Mouse (Mus musculus) pancreas, adult 10 weeks (tissue): ENCODE data around the gene Dph3. TPM values are rescaled to one million over a fixed set of nuclear protein-coding genes. Genes with fewer than 3 reads are reported as not detected.

Source experiments
- polyA plus RNA-seq: library from polyadenylated mRNA; stranded (reverse); fragments of 350-450 nt; fragmentation: Illumina TruSeq; extraction: RNeasy Lipid Tissue Mini Kit (QIAGEN cat#74804); gene quantifications from one replicate; pipeline ENCODE4 v1.2.3, GENCODE M21; 2015; ENCODE audit warnings: low read depth, low replicate concordance; ENCODE audit not compliant: insufficient read depth

Gene Dph3
- polyA plus RNA-seq: 23.4 TPM

DNA sequence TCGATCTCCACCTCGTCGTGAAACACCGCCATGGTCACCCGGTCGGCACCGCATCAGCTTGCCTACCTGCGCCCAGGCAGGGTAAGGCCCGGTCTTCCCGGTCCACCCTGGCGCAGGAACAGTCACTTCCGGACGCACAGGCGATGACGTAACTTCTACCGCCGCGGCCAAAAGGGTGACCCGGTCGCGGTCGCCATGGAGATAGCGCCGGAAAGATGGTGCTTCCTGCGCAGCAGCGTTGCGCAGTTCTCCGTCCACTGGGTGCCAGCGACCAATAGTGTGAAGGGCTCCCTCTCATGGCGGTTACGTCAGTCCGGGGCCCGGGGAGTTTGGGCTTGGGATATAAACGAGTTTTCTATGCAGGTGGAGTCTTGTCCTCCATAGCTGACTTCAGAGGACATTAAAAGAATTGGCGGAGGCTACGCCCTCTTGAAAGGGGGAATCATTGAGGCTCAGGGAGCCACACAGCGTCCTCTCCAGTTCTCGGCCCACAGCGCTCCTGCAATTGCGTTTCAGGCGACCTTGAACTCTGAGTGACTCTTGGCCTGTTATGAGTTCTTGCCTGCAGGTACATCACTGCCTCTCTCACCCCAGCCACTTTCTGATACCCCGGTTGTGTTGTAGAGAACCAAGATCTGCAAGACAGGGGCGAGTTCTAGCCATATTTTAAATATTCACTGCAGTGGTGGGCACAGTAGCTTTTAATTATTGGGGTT is at the start of gene Dph3:
Dph3 (minus strand) TSS at position 244 of the 716 bp plus-strand sequence.

DNA sequence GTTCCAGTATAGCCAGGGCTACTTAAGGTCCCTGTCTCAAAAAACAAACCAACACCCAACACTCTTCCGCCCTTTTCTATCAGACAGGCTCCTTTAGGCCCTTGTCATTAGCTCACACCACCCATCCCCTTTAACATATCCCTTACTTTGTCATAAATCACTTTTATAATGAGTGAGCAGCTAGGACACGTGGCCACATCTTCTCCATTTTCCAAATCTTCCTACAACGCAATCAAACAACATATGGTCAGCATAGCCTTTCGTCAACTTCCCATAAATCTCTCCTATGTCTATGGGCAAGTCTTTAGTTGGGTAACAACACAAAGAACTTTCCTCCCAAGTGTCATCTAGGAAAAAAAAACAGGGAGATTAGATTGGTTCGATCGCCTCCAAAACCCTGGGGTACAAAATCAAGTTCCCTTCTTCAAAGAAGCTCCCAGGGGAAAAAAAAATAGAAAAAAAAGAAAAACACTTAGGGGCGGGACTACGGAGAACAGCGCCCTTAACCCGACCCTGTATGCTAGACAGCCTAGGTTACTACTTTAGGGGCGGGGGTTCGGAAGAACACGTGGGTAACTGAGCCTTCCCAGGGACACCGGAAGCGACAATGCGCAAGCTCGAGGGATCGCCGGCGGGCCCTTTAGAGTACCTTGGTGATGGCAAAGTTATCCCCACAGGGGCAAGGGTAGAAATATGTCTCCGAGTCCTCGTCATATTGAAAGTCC is 606 bp downstream of the Dph3 start, which contains the start of gene Oxnad1:
Oxnad1 (plus strand) TSS at position 614 of the 725 bp plus-strand sequence.

Other genes with a start within 250 kb of the Dph3 start
- 6.9 TPM for gene Galnt15, start 56.7 kb downstream of the Dph3 start, polyA plus RNA-seq
- 4.5 TPM for gene Oxnad1, start 355 bp downstream of the Dph3 start, polyA plus RNA-seq
- not detected for gene Msmb, start 56.3 kb upstream of the Dph3 start, polyA plus RNA-seq
- gene Ncoa4, start 74.1 kb upstream of the Dph3 start, polyA plus RNA-seq: 28.2 TPM
- gene Timm23, start 116.2 kb upstream of the Dph3 start, polyA plus RNA-seq: 28.4 TPM
- 4.7 TPM for gene Parg, start 116.2 kb upstream of the Dph3 start, polyA plus RNA-seq
- gene Ogdhl, start 236.3 kb upstream of the Dph3 start, polyA plus RNA-seq: 2.8 TPM